Mouse (Mus musculus) liver, adult 2 months (tissue): ENCODE data around the gene Nol12.

Experiments used
- CTCF ChIP-seq: fragments of 200-500 bp; IDR thresholded peaks from 2 replicates; pipeline ENCODE4 v1.5.1; 2011; ENCODE audit warnings: low read depth, low read length, control low read depth
- POLR2A ChIP-seq: fragments of 200-500 bp; IDR thresholded peaks from 2 replicates; pipeline ENCODE4 v1.6.1; 2011; ENCODE audit warnings: low read length, control low read depth; ENCODE audit not compliant: insufficient read depth; ENCODE audit errors: extremely low read depth

DNA sequence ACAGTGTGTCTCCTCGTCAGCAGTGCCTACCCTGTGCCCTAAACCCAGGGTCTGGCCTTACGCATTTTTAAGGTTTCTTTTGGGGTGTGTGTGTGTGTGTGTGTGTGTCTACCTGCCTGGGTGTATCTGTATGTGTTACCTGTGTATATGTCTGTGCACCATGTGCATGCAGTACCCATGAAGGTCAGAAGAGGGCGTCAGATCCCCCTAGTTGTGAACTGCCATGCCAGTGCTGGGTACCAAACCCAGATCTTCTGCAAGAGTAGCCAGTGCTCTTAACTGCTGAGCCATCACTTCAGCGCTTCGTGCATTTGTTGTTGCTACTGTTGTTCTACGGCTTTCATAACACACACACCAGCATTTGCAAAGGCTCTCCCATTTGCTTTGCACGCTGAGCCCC lies 57.5 kb downstream of the Nol12 start:
- peak; percentile 49 for TF ChIP-seq CTCF
- TF ChIP-seq POLR2A: no peak
